Mouse (Mus musculus): Measurements from ENCODE around the gene Tmem184c. TPM values are rescaled to one million over a fixed set of nuclear protein-coding genes. Genes with fewer than 3 reads are reported as not detected.
A peak's percentile ranks its signal among the peaks of the same experiment; 100 is the strongest.

The Tmem184c gene
- total and polyA plus RNA-seq, 2 experiments from 2014 or later, result 61.9 to 64.0 TPM

GRCm38 (mm10) chr8:77609621-77610020 lies 877 bp downstream of the Tmem184c start:
- ATAC-seq (ENCODE audit: low FRiP score) (no peak), DNase-seq (ENCODE audit: low spot score) (no peak)
- Histone ChIP-seq H3K4me2 (ENCODE audit: low read depth, low read length, poor library complexity, severe bottlenecking) (peak overlapping the region; percentile 68), H3K27ac (ENCODE audit: low read depth, low read length) (no peak overlapping the region), H3K9ac (replicated peaks; ENCODE audit: low read length, poor library complexity, severe bottlenecking) (peak overlapping the region; percentile 69), H3K4me1 (ENCODE audit: insufficient read depth, low read length) (no peaks in the 10 kb centered on the region), H3K36me3 (ENCODE audit: insufficient read depth, low read length) (peaks cover under 1% of the 10 kb centered on the region; the same call in 1 of the 2 replicates), H3K9me3 (ENCODE audit: low read length) (no peaks in the 10 kb centered on the region), H3K27me3 (ENCODE audit: insufficient read depth, low read length) (no peaks in the 10 kb centered on the region), H3K4me3 (ENCODE audit: low read depth, low read length) (peak overlapping the region; percentile 80)
- no peak for TF ChIP-seq CTCF (IDR thresholded peaks at IDR 0.05)
- WGBS, result 10% methylated on average over 7 of the region's 7 CpGs

- Histone ChIP-seq H3K4me1 (ENCODE audit: insufficient read depth, low read length) (no peaks in the 10 kb centered on the region), H3K4me3 (ENCODE audit: low read depth, low read length) (no peak overlapping the region), H3K4me2 (ENCODE audit: low read depth, low read length, poor library complexity, severe bottlenecking) (no peak overlapping the region), H3K9ac (replicated peaks; ENCODE audit: low read length, poor library complexity, severe bottlenecking) (no peak overlapping the region), H3K27ac (ENCODE audit: low read depth, low read length) (no peak overlapping the region), H3K9me3 (ENCODE audit: low read length) (no peaks in the 10 kb centered on the region), H3K27me3 (ENCODE audit: insufficient read depth, low read length) (no peaks in the 10 kb centered on the region), H3K36me3 (ENCODE audit: insufficient read depth, low read length) (peaks cover 23% of the 10 kb centered on the region)
- 83% methylated on average over 4 of the region's 4 CpGs for WGBS
- ATAC-seq (ENCODE audit: low FRiP score) (no peak), DNase-seq (ENCODE audit: low spot score) (no peak)
- TF ChIP-seq CTCF (IDR thresholded peaks at IDR 0.05), result no peak
Measured at GRCm38 (mm10) chr8:77584174-77584573, 26.3 kb downstream of the Tmem184c start.

GRCm38 (mm10) chr8:77577674-77578073 lies 32.8 kb downstream of the Tmem184c start:
- Histone ChIP-seq H3K9ac (replicated peaks; ENCODE audit: low read length, poor library complexity, severe bottlenecking) (no peak overlapping the region), H3K4me3 (ENCODE audit: low read depth, low read length) (no peak overlapping the region), H3K36me3 (ENCODE audit: insufficient read depth, low read length) (peaks cover 32% of the 10 kb centered on the region), H3K27ac (ENCODE audit: low read depth, low read length) (no peak overlapping the region), H3K9me3 (ENCODE audit: low read length) (no peaks in the 10 kb centered on the region), H3K4me2 (ENCODE audit: low read depth, low read length, poor library complexity, severe bottlenecking) (no peak overlapping the region), H3K4me1 (ENCODE audit: insufficient read depth, low read length) (no peaks in the 10 kb centered on the region), H3K27me3 (ENCODE audit: insufficient read depth, low read length) (no peaks in the 10 kb centered on the region)
- no peak for TF ChIP-seq CTCF (IDR thresholded peaks at IDR 0.05)
- 94% methylated on average over 7 of the region's 7 CpGs for WGBS
- ATAC-seq (ENCODE audit: low FRiP score), result no peak
- DNase-seq (ENCODE audit: low spot score), result no peak

GRCm38 (mm10) chr8:77574229-77574628 lies 36.3 kb downstream of the Tmem184c start:
- Histone ChIP-seq H3K9ac (replicated peaks; ENCODE audit: low read length, poor library complexity, severe bottlenecking) (no peak overlapping the region), H3K9me3 (ENCODE audit: low read length) (no peaks in the 10 kb centered on the region), H3K27ac (ENCODE audit: low read depth, low read length) (no peak overlapping the region), H3K27me3 (ENCODE audit: insufficient read depth, low read length) (no peaks in the 10 kb centered on the region), H3K4me1 (ENCODE audit: insufficient read depth, low read length) (no peaks in the 10 kb centered on the region), H3K4me2 (ENCODE audit: low read depth, low read length, poor library complexity, severe bottlenecking) (no peak overlapping the region), H3K36me3 (ENCODE audit: insufficient read depth, low read length) (peaks cover 13% of the 10 kb centered on the region), H3K4me3 (ENCODE audit: low read depth, low read length) (no peak overlapping the region)
- 84% methylated on average over 5 of the region's 5 CpGs for WGBS
- TF ChIP-seq CTCF (IDR thresholded peaks at IDR 0.05), result peak; percentile 59
- DNase-seq (ENCODE audit: low spot score), result no peak
- ATAC-seq (ENCODE audit: low FRiP score), result no peak

- no peak for ATAC-seq (ENCODE audit: low FRiP score)
- Histone ChIP-seq H3K4me3 (ENCODE audit: low read depth, low read length) (no peak overlapping the region), H3K9me3 (ENCODE audit: low read length) (no peaks in the 10 kb centered on the region), H3K4me1 (ENCODE audit: insufficient read depth, low read length) (no peaks in the 10 kb centered on the region), H3K36me3 (ENCODE audit: insufficient read depth, low read length) (peaks cover 35% of the 10 kb centered on the region), H3K27ac (ENCODE audit: low read depth, low read length) (no peak overlapping the region), H3K4me2 (ENCODE audit: low read depth, low read length, poor library complexity, severe bottlenecking) (no peak overlapping the region), H3K27me3 (ENCODE audit: insufficient read depth, low read length) (no peaks in the 10 kb centered on the region), H3K9ac (replicated peaks; ENCODE audit: low read length, poor library complexity, severe bottlenecking) (no peak overlapping the region)
- 92% methylated on average over 3 of the region's 3 CpGs for WGBS
- TF ChIP-seq CTCF (IDR thresholded peaks at IDR 0.05), result no peak
- DNase-seq (ENCODE audit: low spot score), result no peak
Measured at GRCm38 (mm10) chr8:77561441-77561840, 49.1 kb downstream of the Tmem184c start.

GRCm38 (mm10) chr8:77552491-77552890 lies 58.0 kb downstream of the Tmem184c start:
- no peak overlapping the region for H3K4me3 ChIP-seq (ENCODE audit: low read depth, low read length)
- no peaks in the 10 kb centered on the region for H3K27me3 ChIP-seq (ENCODE audit: insufficient read depth, low read length)
- H3K36me3 ChIP-seq (ENCODE audit: insufficient read depth, low read length), result peaks cover 18% of the 10 kb centered on the region
- H3K9ac ChIP-seq (replicated peaks; ENCODE audit: low read length, poor library complexity, severe bottlenecking), result no peak overlapping the region
- no peaks in the 10 kb centered on the region for H3K4me1 ChIP-seq (ENCODE audit: insufficient read depth, low read length)
- no peak overlapping the region for H3K27ac ChIP-seq (ENCODE audit: low read depth, low read length)
- no peak for ATAC-seq (ENCODE audit: low FRiP score)
- 98% methylated on average over 3 of the region's 3 CpGs for WGBS
- H3K4me2 ChIP-seq (ENCODE audit: low read depth, low read length, poor library complexity, severe bottlenecking), result no peak overlapping the region
- no peak for DNase-seq (ENCODE audit: low spot score)
- TF ChIP-seq CTCF (IDR thresholded peaks at IDR 0.05), result no peak
- H3K9me3 ChIP-seq (ENCODE audit: low read length), result no peaks in the 10 kb centered on the region

Data from midbrain, postnatal 0 days (tissue).